Mouse (Mus musculus): ENCODE measurements around the gene Slamf9. TPM values are rescaled to one million over a fixed set of nuclear protein-coding genes. Genes with fewer than 3 reads are reported as not detected.
A peak's percentile ranks its signal among the peaks of the same experiment; 100 is the strongest.

Slamf9 gene
- polyA plus RNA-seq (2015; fragmentation: Nextera tagmentation; extraction: Ambion mirVana): 0.47 and 0.52 TPM in 2 replicates

DNA sequence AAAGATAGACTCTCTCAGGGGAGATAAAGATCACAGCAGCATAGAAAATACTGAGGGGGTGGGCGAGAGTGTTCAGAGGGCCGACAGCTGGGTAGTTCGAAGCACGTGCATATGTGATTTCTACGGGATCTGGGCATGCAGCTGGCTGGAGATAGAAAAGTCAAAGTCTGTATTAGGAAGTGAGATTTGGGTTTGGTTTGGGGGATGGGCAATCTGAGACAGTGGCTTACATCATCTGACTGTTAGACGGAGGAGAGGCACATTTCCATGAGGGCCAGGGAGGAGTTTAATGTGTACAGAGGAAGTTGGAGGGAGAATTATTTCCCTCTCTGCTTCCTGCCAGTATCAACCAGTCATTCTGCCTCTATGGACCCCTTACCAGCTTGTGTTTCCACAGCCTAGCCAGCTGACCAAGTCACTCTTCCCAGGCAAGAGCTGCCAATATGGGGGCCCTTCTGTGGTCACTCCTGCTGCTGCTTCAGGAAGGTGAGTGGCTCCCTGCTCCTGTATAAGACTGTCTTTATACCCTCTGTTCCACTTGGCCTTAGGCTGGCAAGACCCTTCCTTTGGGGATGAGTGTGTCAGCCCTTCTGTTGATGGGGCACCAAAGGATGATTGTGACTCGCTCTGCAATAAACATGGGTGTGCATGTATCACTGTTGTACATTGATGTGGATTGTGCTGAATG, at the start of gene Slamf9:
Gene Slamf9 (plus strand): TSS at position 305 of the 688 bp plus-strand sequence.
- Histone ChIP-seq H3K9ac (no peak within 1 kb of the TSS), H3K4me3 (no peak within 1 kb of the TSS), H3K27ac (no peak within 1 kb of the TSS), H3K9me3 (no peaks in the 10 kb centered on the region), H3K36me3 (no peaks in the 10 kb centered on the region), H3K27me3 (no peaks in the 10 kb centered on the region), H3K4me2 (no peak within 1 kb of the TSS), H3K4me1 (no peaks in the 10 kb centered on the region)
- no peak for ATAC-seq (ENCODE audit: insufficient number of reproducible peaks, low FRiP score, low TSS enrichment, low read depth)
- 59% methylated on average over 7 of the region's 7 CpGs for whole genome bisulfite sequencing

- ATAC-seq (ENCODE audit: insufficient number of reproducible peaks, low FRiP score, low TSS enrichment, low read depth): no peak
- 41% methylated on average over 1 of the region's 1 CpGs for WGBS
- H3K9me3 ChIP-seq: no peaks in the 10 kb centered on the region
Observed at GRCm38 (mm10) chr1:172426419-172426818, 48.7 kb upstream of the Slamf9 start.

GRCm38 (mm10) chr1:172427841-172428240, 47.3 kb upstream of the Slamf9 start:
- Histone ChIP-seq H3K4me2 (no peak overlapping the region), H3K4me1 (no peaks in the 10 kb centered on the region; the same call in 1 of the 2 replicates), H3K4me3 (no peak overlapping the region), H3K9ac (no peak overlapping the region), H3K9me3 (no peaks in the 10 kb centered on the region), H3K27me3 (no peaks in the 10 kb centered on the region), H3K36me3 (no peaks in the 10 kb centered on the region), H3K27ac (no peak overlapping the region)
- no peak for ATAC-seq (ENCODE audit: insufficient number of reproducible peaks, low FRiP score, low TSS enrichment, low read depth)
- 89% methylated on average over 3 of the region's 3 CpGs for WGBS

More at GRCm38 (mm10) chr1:172426419-172426818, 48.7 kb upstream of the Slamf9 start:
- Histone ChIP-seq H3K4me1 (no peaks in the 10 kb centered on the region), H3K36me3 (no peaks in the 10 kb centered on the region), H3K27ac (no peak overlapping the region), H3K4me3 (no peak overlapping the region), H3K4me2 (no peak overlapping the region), H3K9ac (no peak overlapping the region), H3K27me3 (no peaks in the 10 kb centered on the region)

DNA sequence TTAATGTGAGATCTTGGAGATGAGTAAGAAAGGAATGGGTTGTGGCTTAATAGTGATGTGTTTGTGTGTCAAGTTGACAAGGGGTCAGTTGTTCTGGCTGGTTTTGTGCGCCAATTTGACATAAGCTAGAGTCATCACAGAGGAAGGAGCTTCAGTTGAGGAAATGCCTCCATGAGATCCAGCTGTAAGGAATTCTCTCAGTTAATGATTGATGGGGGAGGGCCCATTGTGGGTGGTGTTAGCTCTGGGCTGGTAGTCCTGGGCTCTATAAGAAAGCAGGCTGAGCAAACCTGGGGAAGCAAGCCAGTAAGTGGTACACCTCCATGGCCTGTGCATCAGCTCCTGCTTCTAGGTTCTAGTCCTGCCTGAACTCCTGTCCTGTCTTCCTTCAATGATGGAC, 46.5 kb upstream of the Slamf9 start:
- 74% methylated on average over 1 of the region's 1 CpGs for whole genome bisulfite sequencing
- no peaks in the 10 kb centered on the region for H3K36me3 ChIP-seq
- ATAC-seq (ENCODE audit: insufficient number of reproducible peaks, low FRiP score, low TSS enrichment, low read depth): no peak
- no peaks in the 10 kb centered on the region; the same call in 1 of the 2 replicates for H3K4me1 ChIP-seq
- H3K9ac ChIP-seq: no peak overlapping the region
- no peaks in the 10 kb centered on the region for H3K27me3 ChIP-seq
- H3K27ac ChIP-seq: no peak overlapping the region
- H3K4me2 ChIP-seq: no peak overlapping the region
- no peak overlapping the region for H3K4me3 ChIP-seq
- H3K9me3 ChIP-seq: no peaks in the 10 kb centered on the region

DNA sequence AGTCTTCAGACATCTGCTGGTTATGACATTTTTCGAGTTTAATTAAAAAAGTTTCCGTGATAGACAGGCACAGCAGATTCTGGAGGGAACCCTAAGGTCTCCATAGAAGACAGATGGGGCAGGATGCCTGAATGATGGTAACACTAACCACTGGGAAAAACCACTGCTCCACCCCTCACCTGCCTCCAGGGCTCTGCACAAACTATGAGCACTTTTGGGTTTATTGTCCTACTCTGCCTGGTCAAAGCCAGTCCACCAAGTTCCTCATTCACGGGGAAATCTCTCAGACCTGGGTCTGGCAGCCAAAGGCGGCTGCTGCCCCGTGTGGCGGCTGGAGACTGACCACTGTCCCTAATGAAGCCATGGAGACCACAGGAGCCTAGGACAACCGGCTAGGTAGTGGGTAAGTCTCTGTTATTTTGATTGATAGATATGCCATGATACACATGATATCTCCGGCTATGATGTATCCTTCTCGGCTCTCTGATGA, 44.4 kb upstream of the Slamf9 start:
- Histone ChIP-seq H3K9me3 (no peaks in the 10 kb centered on the region), H3K4me1 (no peaks in the 10 kb centered on the region; the same call in 1 of the 2 replicates), H3K27ac (no peak overlapping the region), H3K36me3 (no peaks in the 10 kb centered on the region), H3K4me2 (no peak overlapping the region), H3K4me3 (no peak overlapping the region), H3K27me3 (no peaks in the 10 kb centered on the region), H3K9ac (no peak overlapping the region)
- 44% methylated on average over 9 of the region's 9 CpGs for WGBS
- ATAC-seq (ENCODE audit: insufficient number of reproducible peaks, low FRiP score, low TSS enrichment, low read depth): no peak

DNA sequence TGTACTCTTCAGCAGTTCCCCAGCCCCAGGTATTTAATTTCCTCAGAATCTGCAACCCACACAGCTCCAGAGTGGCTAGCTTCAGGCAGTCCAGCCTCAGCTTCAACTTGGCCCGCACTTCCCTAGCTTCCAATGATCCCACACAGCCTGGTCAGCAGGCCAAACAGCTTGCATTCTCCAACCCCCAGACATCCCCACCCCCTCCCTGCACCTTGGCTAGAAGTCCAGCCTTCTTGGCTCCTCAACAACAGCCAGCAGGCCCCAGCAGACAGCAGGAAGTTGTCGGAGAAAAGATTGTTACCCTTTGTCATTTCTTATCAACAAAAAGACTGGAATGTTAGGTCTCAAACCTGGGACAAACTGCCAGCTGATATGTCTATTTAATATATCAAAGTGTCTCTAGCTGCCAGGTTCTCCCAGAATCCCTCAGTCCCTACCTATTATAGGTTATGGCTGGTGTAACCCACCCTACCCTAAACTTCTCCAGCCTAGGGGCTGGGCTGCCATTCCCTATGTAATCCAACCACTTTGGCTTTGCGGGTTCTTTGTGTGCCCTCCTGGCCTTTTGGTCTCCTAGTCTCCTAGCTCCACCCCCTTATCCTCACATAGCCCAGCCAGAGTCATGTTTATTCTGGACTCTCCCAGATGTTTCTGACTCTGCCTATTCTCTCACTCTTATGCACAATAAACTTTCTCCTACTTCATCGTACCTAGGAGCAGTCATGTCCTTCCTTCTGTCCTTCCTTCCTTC, 43.1 kb upstream of the Slamf9 start:
- Histone ChIP-seq H3K9me3 (no peaks in the 10 kb centered on the region), H3K27ac (no peak overlapping the region), H3K4me1 (no peaks in the 10 kb centered on the region; the same call in 1 of the 2 replicates), H3K27me3 (no peaks in the 10 kb centered on the region), H3K36me3 (no peaks in the 10 kb centered on the region), H3K9ac (no peak overlapping the region), H3K4me3 (no peak overlapping the region), H3K4me2 (no peak overlapping the region)
- 39% methylated on average over 4 of the region's 4 CpGs for WGBS
- no peak for ATAC-seq (ENCODE audit: insufficient number of reproducible peaks, low FRiP score, low TSS enrichment, low read depth)

GRCm38 (mm10) chr1:172432587-172432955, 42.6 kb upstream of the Slamf9 start:
- Histone ChIP-seq H3K27ac (no peak overlapping the region), H3K9ac (no peak overlapping the region), H3K4me3 (no peak overlapping the region), H3K36me3 (no peaks in the 10 kb centered on the region), H3K4me2 (no peak overlapping the region), H3K4me1 (no peaks in the 10 kb centered on the region; the same call in 1 of the 2 replicates), H3K9me3 (no peaks in the 10 kb centered on the region), H3K27me3 (no peaks in the 10 kb centered on the region)
- 85% methylated on average over 3 of the region's 3 CpGs for WGBS
- ATAC-seq (ENCODE audit: insufficient number of reproducible peaks, low FRiP score, low TSS enrichment, low read depth): no peak

- Histone ChIP-seq H3K9me3 (no peaks in the 10 kb centered on the region), H3K9ac (no peak overlapping the region), H3K36me3 (no peaks in the 10 kb centered on the region), H3K27ac (no peak overlapping the region), H3K4me2 (no peak overlapping the region), H3K27me3 (no peaks in the 10 kb centered on the region), H3K4me1 (no peaks in the 10 kb centered on the region; the same call in 1 of the 2 replicates), H3K4me3 (no peak overlapping the region)
- 82% methylated on average over 20 of the region's 20 CpGs for WGBS
- no peak for ATAC-seq (ENCODE audit: insufficient number of reproducible peaks, low FRiP score, low TSS enrichment, low read depth)
Observed at GRCm38 (mm10) chr1:172433012-172433850, 41.9 kb upstream of the Slamf9 start.

DNA sequence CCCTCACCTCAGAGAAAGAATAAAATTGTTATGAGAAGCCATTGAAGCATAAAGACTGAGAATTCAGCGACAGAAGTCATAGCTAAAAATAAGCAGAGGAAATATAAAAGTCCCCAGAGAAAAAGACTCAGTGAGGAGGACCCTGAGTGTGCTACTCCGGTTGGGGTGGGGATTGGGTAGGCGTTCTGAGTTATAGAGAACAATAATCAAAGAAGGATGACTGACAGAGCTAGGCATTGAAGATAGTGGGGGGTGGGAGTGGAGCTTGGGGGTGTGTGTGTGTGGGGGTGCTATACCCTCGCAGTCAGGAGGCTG, 41.4 kb upstream of the Slamf9 start:
- no peak overlapping the region for H3K9ac ChIP-seq
- H3K36me3 ChIP-seq: no peaks in the 10 kb centered on the region
- no peak for ATAC-seq (ENCODE audit: insufficient number of reproducible peaks, low FRiP score, low TSS enrichment, low read depth)
- no peaks in the 10 kb centered on the region; the same call in 1 of the 2 replicates for H3K4me1 ChIP-seq
- 77% methylated on average over 4 of the region's 4 CpGs for WGBS
- no peaks in the 10 kb centered on the region for H3K27me3 ChIP-seq
- no peaks in the 10 kb centered on the region for H3K9me3 ChIP-seq
- no peak overlapping the region for H3K4me2 ChIP-seq
- no peak overlapping the region for H3K27ac ChIP-seq
- H3K4me3 ChIP-seq: no peak overlapping the region

DNA sequence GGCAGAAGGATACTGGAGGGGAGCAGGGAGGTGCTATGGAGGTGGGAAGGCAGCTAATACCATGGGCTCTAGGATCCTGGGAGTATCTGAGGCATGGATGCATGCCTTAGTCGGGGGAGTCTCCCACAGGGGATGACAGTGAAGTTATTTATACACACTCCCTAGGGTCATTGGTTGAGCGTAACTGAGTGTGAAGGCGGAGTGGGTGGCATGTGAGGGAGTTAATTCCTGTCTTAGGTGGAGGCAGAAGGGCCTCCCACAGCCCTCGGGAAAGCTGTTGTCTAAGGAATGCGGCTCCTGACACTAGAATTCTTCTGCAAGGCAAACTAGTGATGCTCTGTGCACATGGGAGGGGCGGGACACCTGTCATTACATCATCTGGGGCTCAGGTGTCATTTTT, 38.4 kb upstream of the Slamf9 start:
- no peaks in the 10 kb centered on the region; the same call in 1 of the 2 replicates for H3K4me1 ChIP-seq
- no peaks in the 10 kb centered on the region for H3K36me3 ChIP-seq
- no peaks in the 10 kb centered on the region for H3K27me3 ChIP-seq
- no peak overlapping the region for H3K4me3 ChIP-seq
- WGBS: 38% methylated on average over 6 of the region's 6 CpGs
- no peak overlapping the region for H3K4me2 ChIP-seq
- no peak overlapping the region for H3K9ac ChIP-seq
- peak; percentile 55; the same call in 1 of the 2 replicates for ATAC-seq (ENCODE audit: insufficient number of reproducible peaks, low FRiP score, low TSS enrichment, low read depth)
- H3K9me3 ChIP-seq: no peaks in the 10 kb centered on the region
- no peak overlapping the region for H3K27ac ChIP-seq

DNA sequence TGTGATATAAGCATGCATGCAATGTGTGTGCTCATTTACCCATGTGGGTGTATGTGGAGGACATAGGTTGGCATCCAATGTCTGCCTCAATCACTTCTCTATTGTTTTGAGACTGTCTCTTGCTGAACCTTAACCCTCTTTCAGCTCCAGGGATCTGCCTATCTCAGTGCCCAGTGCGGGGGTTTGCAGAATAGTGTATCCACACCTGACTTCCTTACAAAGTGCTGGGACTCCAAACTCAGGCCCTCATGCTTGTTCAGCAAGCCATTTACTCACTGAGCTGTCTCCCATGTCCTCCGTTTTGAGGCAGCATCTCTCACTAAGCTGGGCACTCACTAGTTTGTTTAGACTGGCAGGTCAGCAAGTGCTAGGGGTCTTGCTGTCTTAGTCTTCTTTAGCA, 36.5 kb upstream of the Slamf9 start:
- no peak overlapping the region for H3K9ac ChIP-seq
- no peaks in the 10 kb centered on the region for H3K9me3 ChIP-seq
- WGBS: 89% methylated on average over 2 of the region's 2 CpGs
- no peak overlapping the region for H3K27ac ChIP-seq
- H3K4me2 ChIP-seq: no peak overlapping the region
- ATAC-seq (ENCODE audit: insufficient number of reproducible peaks, low FRiP score, low TSS enrichment, low read depth): no peak
- H3K27me3 ChIP-seq: no peaks in the 10 kb centered on the region
- no peaks in the 10 kb centered on the region for H3K4me1 ChIP-seq
- H3K36me3 ChIP-seq: no peaks in the 10 kb centered on the region
- H3K4me3 ChIP-seq: no peak overlapping the region

All from limb, embryonic 15.5 days (tissue).